Mouse (Mus musculus) megakaryocyte, embryonic 14.5 days (primary cell): ENCODE measurements around the gene Suds3.

Experiments used
- FLI1 ChIP-seq: IDR thresholded peaks from 2 replicates; pipeline ENCODE4 v1.6.1; 2012; ENCODE audit warnings: low read length, inconsistent platforms, mixed read lengths
- GATA1 ChIP-seq: IDR thresholded peaks from 3 replicates; pipeline ENCODE4 v1.6.1; 2012; ENCODE audit warnings: mixed read lengths, low read length, inconsistent platforms, borderline replicate concordance

DNA sequence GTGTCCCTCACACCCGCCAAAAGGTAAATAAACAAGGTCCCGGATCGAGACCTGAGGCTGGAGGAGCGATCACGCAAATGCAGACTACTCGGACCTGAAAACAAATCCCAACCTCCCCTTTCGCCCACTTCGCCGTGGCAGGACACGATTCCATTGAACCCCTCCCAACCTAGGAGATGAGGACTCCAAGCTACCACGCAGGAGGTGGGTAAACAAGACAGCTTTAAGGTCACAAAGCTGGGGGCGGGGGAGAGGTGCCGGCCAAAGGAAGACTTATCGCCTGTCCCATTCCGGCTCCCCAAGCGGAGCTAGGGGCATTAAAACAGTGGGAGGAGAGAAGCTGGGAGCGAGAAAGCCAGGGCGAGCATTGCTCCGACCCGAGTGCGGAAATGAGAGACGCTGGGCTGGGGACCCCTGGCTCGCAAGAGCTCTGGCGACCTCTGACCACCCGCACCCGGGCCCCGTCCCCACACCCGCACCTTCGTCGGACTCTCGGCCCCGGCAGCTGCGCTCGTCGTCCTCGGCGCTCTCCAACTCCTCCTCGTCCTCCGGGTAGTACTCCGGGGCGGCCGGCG lies 633 bp downstream of the Suds3 start:
- TF ChIP-seq GATA1 (no peak), FLI1 (no peak)
